Mouse (Mus musculus) lung, embryonic 15.5 days (tissue): Measurements from ENCODE around the gene Prkag3. TPM values are rescaled to one million over a fixed set of nuclear protein-coding genes. Genes with fewer than 3 reads are reported as not detected.

Experiments
- ATAC-seq: fragments of 200-750 bp; cut with Nextera tagmentation; 2 replicates; pipeline ENCODE4 v1.8.0; 2017; ENCODE audit warnings: moderate number of reproducible peaks, borderline replicate concordance; ENCODE audit not compliant: low FRiP score, low TSS enrichment; ENCODE audit errors: extremely low read depth
- H3K27ac ChIP-seq: fragments of 300-500 bp; sonication (generic); 2 replicates; pipeline ENCODE4 v1.5.1; 2015; ENCODE audit warnings: moderate library complexity, mild to moderate bottlenecking, inconsistent platforms
- H3K27me3 ChIP-seq: fragments of 300-500 bp; sonication (generic); 2 replicates; pipeline ENCODE4 v1.6.1; 2015; ENCODE audit warnings: inconsistent platforms
- H3K36me3 ChIP-seq: fragments of 300-500 bp; sonication (generic); 2 replicates; pipeline ENCODE4 v1.6.1; 2015; ENCODE audit warnings: inconsistent platforms
- H3K4me1 ChIP-seq: fragments of 300-500 bp; sonication (generic); 2 replicates; pipeline ENCODE4 v1.6.1; 2015; ENCODE audit warnings: inconsistent platforms
- H3K4me2 ChIP-seq: fragments of 300-500 bp; sonication (generic); 2 replicates; pipeline ENCODE4 v1.6.1; 2015; ENCODE audit warnings: inconsistent platforms, mild to moderate bottlenecking, moderate library complexity
- H3K4me3 ChIP-seq: fragments of 300-500 bp; sonication (generic); 2 replicates; pipeline ENCODE4 v1.5.1; 2015; ENCODE audit warnings: mild to moderate bottlenecking, inconsistent platforms
- H3K9ac ChIP-seq: fragments of 300-500 bp; sonication (generic); 2 replicates; pipeline ENCODE4 v1.6.1; 2015; ENCODE audit warnings: inconsistent platforms
- H3K9me3 ChIP-seq: fragments of 300-500 bp; sonication (generic); 2 replicates; pipeline ENCODE4 v1.6.1; 2016; ENCODE audit warnings: inconsistent platforms
- WGBS: fragments of 180-500 bp; shearing (Covaris S2); methylation state at CpG from one replicate; pipeline ENCODE4 v1.1.7; 2015; 5-methylcytosine and 5-hydroxymethylcytosine counted together
- polyA plus RNA-seq: library from polyadenylated mRNA; unstranded; fragments of >200 nt; fragmentation: Nextera tagmentation; extraction: Ambion mirVana; gene quantifications from 2 replicates; pipeline ENCODE4 v1.2.1, GENCODE M21; 2015

Gene Prkag3
- polyA plus RNA-seq = 0.34 and 0.57 TPM in 2 replicates

- Histone ChIP-seq H3K4me1 (peaks cover 15% of the 10 kb centered on the region), H3K9ac (no peak within 1 kb of the TSS), H3K4me2 (peak within 1 kb of the TSS; percentile 49), H3K27ac (no peak within 1 kb of the TSS), H3K27me3 (peaks cover 22% of the 10 kb centered on the region; the same call in 1 of the 2 replicates), H3K36me3 (no peaks in the 10 kb centered on the region), H3K4me3 (peak within 1 kb of the TSS; percentile 25), H3K9me3 (no peaks in the 10 kb centered on the region)
- ATAC-seq = peak; percentile 47
- WGBS = 8% methylated on average over 30 of the region's 30 CpGs
Measured at GRCm38 (mm10) chr1:74748643-74749271, at the start of gene Prkag3. TSS of gene Prkag3 (minus strand) at chr1:74749221.

- peak; percentile 70; the same call in 1 of the 2 replicates for ATAC-seq
- Histone ChIP-seq H3K9ac (no peak overlapping the region), H3K27ac (no peak overlapping the region), H3K4me1 (peaks cover 20% of the 10 kb centered on the region), H3K9me3 (no peaks in the 10 kb centered on the region), H3K27me3 (peaks cover 99% of the 10 kb centered on the region), H3K4me2 (no peak overlapping the region), H3K4me3 (no peak overlapping the region), H3K36me3 (no peaks in the 10 kb centered on the region)
- 18% methylated on average over 5 of the region's 5 CpGs for WGBS
Measured at GRCm38 (mm10) chr1:74797459-74797858, 48.4 kb upstream of the Prkag3 start.

- no peaks in the 10 kb centered on the region for H3K36me3 ChIP-seq
- peaks cover 23% of the 10 kb centered on the region for H3K4me1 ChIP-seq
- peak overlapping the region; percentile 49; the same call in 1 of the 2 replicates for H3K4me2 ChIP-seq
- H3K4me3 ChIP-seq = peak overlapping the region; percentile 25; the same call in 1 of the 2 replicates
- no peaks in the 10 kb centered on the region for H3K9me3 ChIP-seq
- WGBS = 5% methylated on average over 8 of the region's 11 CpGs
- H3K27ac ChIP-seq = no peak overlapping the region
- ATAC-seq = no peak
- H3K27me3 ChIP-seq = peaks cover 100% of the 10 kb centered on the region
- no peak overlapping the region for H3K9ac ChIP-seq
Measured at GRCm38 (mm10) chr1:74795145-74795529, 46.1 kb upstream of the Prkag3 start.

GRCm38 (mm10) chr1:74794487-74795144, 45.6 kb upstream of the Prkag3 start:
- H3K4me2 ChIP-seq = peak overlapping the region; percentile 49
- 2% methylated on average over 38 of the region's 38 CpGs for WGBS
- H3K36me3 ChIP-seq = no peaks in the 10 kb centered on the region
- H3K9me3 ChIP-seq = no peaks in the 10 kb centered on the region
- peak overlapping the region; percentile 4; the same call in 1 of the 2 replicates for H3K9ac ChIP-seq
- no peak overlapping the region for H3K27ac ChIP-seq
- no peak for ATAC-seq
- H3K4me3 ChIP-seq = peak overlapping the region; percentile 25
- peaks cover 21% of the 10 kb centered on the region for H3K4me1 ChIP-seq
- peaks cover 100% of the 10 kb centered on the region for H3K27me3 ChIP-seq

- 10% methylated on average over 19 of the region's 19 CpGs for WGBS
- no peaks in the 10 kb centered on the region for H3K36me3 ChIP-seq
- no peak for ATAC-seq
Measured at GRCm38 (mm10) chr1:74792831-74793660, 44.0 kb upstream of the Prkag3 start.

GRCm38 (mm10) chr1:74791249-74791648, 42.2 kb upstream of the Prkag3 start, which contains the start of gene Wnt10a:
TSS of gene Wnt10a (plus strand) at chr1:74791516.
- WGBS = 1% methylated on average over 10 of the region's 11 CpGs
- H3K9ac ChIP-seq = no peak within 1 kb of the TSS

More at GRCm38 (mm10) chr1:74792831-74793660, 44.0 kb upstream of the Prkag3 start:
- Histone ChIP-seq H3K9me3 (no peaks in the 10 kb centered on the region), H3K27me3 (peaks cover 100% of the 10 kb centered on the region), H3K9ac (no peak overlapping the region), H3K4me2 (no peak overlapping the region), H3K4me3 (no peak overlapping the region), H3K27ac (no peak overlapping the region), H3K4me1 (peaks cover 21% of the 10 kb centered on the region)

GRCm38 (mm10) chr1:74790095-74790494, 41.1 kb upstream of the Prkag3 start:
- H3K4me3 ChIP-seq = no peak overlapping the region
- H3K9ac ChIP-seq = no peak overlapping the region
- H3K4me2 ChIP-seq = no peak overlapping the region
- no peaks in the 10 kb centered on the region for H3K36me3 ChIP-seq
- peaks cover 99% of the 10 kb centered on the region for H3K27me3 ChIP-seq
- no peak for ATAC-seq
- 16% methylated on average over 3 of the region's 3 CpGs for WGBS
- no peaks in the 10 kb centered on the region; the same call in 1 of the 2 replicates for H3K9me3 ChIP-seq
- no peak overlapping the region for H3K27ac ChIP-seq
- H3K4me1 ChIP-seq = peaks cover 21% of the 10 kb centered on the region

More at GRCm38 (mm10) chr1:74791249-74791648, 42.2 kb upstream of the Prkag3 start, which contains the start of gene Wnt10a:
- no peak for ATAC-seq
- peaks cover 21% of the 10 kb centered on the region for H3K4me1 ChIP-seq
- peaks cover 100% of the 10 kb centered on the region for H3K27me3 ChIP-seq
- H3K27ac ChIP-seq = no peak within 1 kb of the TSS
- peak within 1 kb of the TSS; percentile 30 for H3K4me3 ChIP-seq
- no peaks in the 10 kb centered on the region for H3K9me3 ChIP-seq
- peak within 1 kb of the TSS; percentile 63 for H3K4me2 ChIP-seq
- H3K36me3 ChIP-seq = no peaks in the 10 kb centered on the region

GRCm38 (mm10) chr1:74788603-74789176, 39.7 kb upstream of the Prkag3 start:
- no peak overlapping the region for H3K27ac ChIP-seq
- H3K4me1 ChIP-seq = peaks cover 18% of the 10 kb centered on the region
- peaks cover 99% of the 10 kb centered on the region for H3K27me3 ChIP-seq
- H3K36me3 ChIP-seq = no peaks in the 10 kb centered on the region
- H3K9me3 ChIP-seq = no peaks in the 10 kb centered on the region; the same call in 1 of the 2 replicates
- no peak for ATAC-seq
- no peak overlapping the region for H3K9ac ChIP-seq
- 17% methylated on average over 6 of the region's 6 CpGs for WGBS
- no peak overlapping the region for H3K4me2 ChIP-seq
- H3K4me3 ChIP-seq = no peak overlapping the region

- no peak overlapping the region for H3K4me2 ChIP-seq
- H3K9ac ChIP-seq = no peak overlapping the region
- H3K27me3 ChIP-seq = peaks cover 99% of the 10 kb centered on the region
- 5% methylated on average over 7 of the region's 7 CpGs for WGBS
- H3K9me3 ChIP-seq = no peaks in the 10 kb centered on the region; the same call in 1 of the 2 replicates
- no peak overlapping the region for H3K4me3 ChIP-seq
- no peak for ATAC-seq
- peaks cover 19% of the 10 kb centered on the region for H3K4me1 ChIP-seq
- no peak overlapping the region for H3K27ac ChIP-seq
- no peaks in the 10 kb centered on the region for H3K36me3 ChIP-seq
Measured at GRCm38 (mm10) chr1:74787846-74788245, 38.8 kb upstream of the Prkag3 start.

- Histone ChIP-seq H3K4me3 (peak overlapping the region; percentile 43), H3K4me1 (peaks cover 15% of the 10 kb centered on the region; the same call in 1 of the 2 replicates), H3K4me2 (peak overlapping the region; percentile 71), H3K27ac (no peak overlapping the region), H3K27me3 (peaks cover 94% of the 10 kb centered on the region), H3K36me3 (no peaks in the 10 kb centered on the region), H3K9ac (0 out of 2 replicates have a peak overlapping the region, but pooled peaks have one; percentile 7), H3K9me3 (no peaks in the 10 kb centered on the region; the same call in 1 of the 2 replicates)
- under 1% methylated on average over 67 of the region's 67 CpGs for WGBS
- no peak for ATAC-seq
Measured at GRCm38 (mm10) chr1:74784041-74784759, 35.2 kb upstream of the Prkag3 start.
